Mouse (Mus musculus) thymus, postnatal 25 days (tissue): ENCODE results near the gene Gjb3.

Source experiments
- DNase-seq: peaks from one replicate; pipeline ENCODE4 v3.0.0; 2022

Gjb3 gene

GRCm38 (mm10) chr4:127278451-127279001 is 52.1 kb downstream of the Gjb3 start:
- DNase-seq: no peak
